Mouse (Mus musculus) liver, adult 2 months (tissue): Measurements from ENCODE around the gene Wdr34. TPM values are rescaled to one million over a fixed set of nuclear protein-coding genes. Genes with fewer than 3 reads are reported as not detected.
"Not testable (repeated sequence)": the region's sequence is repeated elsewhere in the genome, so short reads cannot be mapped to it uniquely, and the experiment has no call there.

ENCODE experiments used
- DNase-seq: peaks from one replicate; pipeline ENCODE4 v3.0.0-alpha.2; 2011; ENCODE audit warnings: low read depth, low spot score; ENCODE audit errors: extremely low read depth
- H3K27ac ChIP-seq: fragments of 200-500 bp; replicated peaks from 2 replicates; pipeline ENCODE4 v1.5.1; 2012; ENCODE audit warnings: low read depth, mild to moderate bottlenecking, control low read depth, inconsistent platforms, low read length; ENCODE audit not compliant: insufficient read depth
- H3K27me3 ChIP-seq: fragments of 200-500 bp; 2 replicates; pipeline ENCODE4 v1.6.1; 2012; ENCODE audit warnings: mild to moderate bottlenecking, moderate library complexity, low read length, inconsistent platforms; ENCODE audit not compliant: control insufficient read depth, insufficient read depth
- H3K36me3 ChIP-seq: fragments of 200-500 bp; 2 replicates; pipeline ENCODE4 v1.6.1; 2012; ENCODE audit warnings: low read length, inconsistent platforms; ENCODE audit not compliant: control insufficient read depth, insufficient read depth
- H3K4me1 ChIP-seq: fragments of 200-500 bp; 2 replicates; pipeline ENCODE4 v1.6.1; 2011; ENCODE audit warnings: low read length; ENCODE audit not compliant: control insufficient read depth, insufficient read depth
- H3K4me3 ChIP-seq: fragments of 200-500 bp; 2 replicates; pipeline ENCODE4 v1.5.1; 2011; ENCODE audit warnings: low read depth, mild to moderate bottlenecking, control low read depth, low read length, moderate library complexity; ENCODE audit not compliant: insufficient read depth
- H3K79me2 ChIP-seq: fragments of 200-500 bp; 2 replicates; pipeline ENCODE4 v1.6.1; 2012; ENCODE audit warnings: inconsistent platforms, mild to moderate bottlenecking, low read length, moderate library complexity; ENCODE audit not compliant: control insufficient read depth, insufficient read depth
- H3K9ac ChIP-seq: fragments of 200-500 bp; 2 replicates; pipeline ENCODE4 v1.6.1; 2012; ENCODE audit warnings: low read depth, mild to moderate bottlenecking, control low read depth, inconsistent platforms, low read length
- CTCF ChIP-seq: fragments of 200-500 bp; IDR thresholded peaks from 2 replicates; pipeline ENCODE4 v1.5.1; 2011; ENCODE audit warnings: low read depth, low read length, control low read depth
- POLR2A ChIP-seq: fragments of 200-500 bp; IDR thresholded peaks from 2 replicates; pipeline ENCODE4 v1.6.1; 2011; ENCODE audit warnings: low read length, control low read depth; ENCODE audit not compliant: insufficient read depth; ENCODE audit errors: extremely low read depth
- WGBS: fragments of 180-500 bp; shearing (Covaris S2); methylation state at CpG from one replicate; pipeline ENCODE4 v1.1.7; 2018; 5-methylcytosine and 5-hydroxymethylcytosine counted together
- polyA plus RNA-seq: library from polyadenylated mRNA; depleted of rRNA; stranded (reverse); fragments of >200 nt; gene quantifications from 2 replicates; pipeline ENCODE4 v1.2.3, GENCODE M21; 2012
- total RNA-seq: library from RNA; depleted of rRNA; stranded (reverse); fragments of >200 nt; gene quantifications from 2 replicates; pipeline ENCODE4 v1.2.3, GENCODE M21; 2014

Gene Wdr34
- total and polyA plus RNA-seq, 2 experiments: 5.5 to 9.7 TPM

DNA sequence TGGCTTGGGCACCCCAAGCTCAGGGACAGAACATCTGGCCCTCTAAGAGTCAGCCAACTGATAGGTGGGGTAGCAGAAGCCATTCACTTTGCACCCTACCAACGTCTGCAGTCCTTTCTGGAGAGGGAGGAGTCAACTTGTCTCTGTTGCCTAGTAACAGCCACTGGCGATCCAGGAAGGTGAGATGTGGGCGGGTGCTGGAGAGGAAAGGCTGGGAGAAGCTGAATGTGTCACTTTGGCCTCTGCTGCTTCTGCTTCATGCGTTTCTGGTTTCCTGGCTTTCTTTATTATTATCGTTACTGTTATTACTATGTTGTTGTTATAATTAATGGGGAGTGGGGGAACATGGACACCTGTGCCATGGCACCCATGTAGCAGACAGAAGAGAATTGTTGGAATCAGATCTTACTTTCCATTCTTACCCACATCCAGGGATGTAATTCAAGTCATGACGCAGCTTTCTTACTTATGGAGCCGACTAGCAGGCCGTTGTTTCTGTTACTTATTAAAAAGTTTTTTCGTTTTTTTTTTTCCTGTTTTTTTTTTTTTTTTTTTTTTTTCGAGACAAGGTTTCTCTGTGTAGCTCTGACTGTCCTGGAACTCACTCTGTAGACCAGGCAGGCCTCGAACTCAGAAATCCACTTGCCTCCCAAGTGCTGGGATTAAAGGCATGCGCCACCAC is 8.7 kb upstream of the Wdr34 start, which contains the start of gene Set:
TSS of gene Set (plus strand) at position 156 of the 682 bp plus-strand sequence.
- no peak for TF ChIP-seq POLR2A
- Histone ChIP-seq H3K4me1 (peaks cover 7% of the 10 kb centered on the region; the same call in 1 of the 2 replicates), H3K79me2 (no peaks in the 10 kb centered on the region), H3K27me3 (no peaks in the 10 kb centered on the region; the same call in 1 of the 2 replicates), H3K9ac (no peak within 1 kb of the TSS), H3K4me3 (no peak within 1 kb of the TSS), H3K27ac (no peak within 1 kb of the TSS), H3K36me3 (no peaks in the 10 kb centered on the region)
- WGBS: 56% methylated on average over 12 of the region's 12 CpGs
- DNase-seq: no peak

DNA sequence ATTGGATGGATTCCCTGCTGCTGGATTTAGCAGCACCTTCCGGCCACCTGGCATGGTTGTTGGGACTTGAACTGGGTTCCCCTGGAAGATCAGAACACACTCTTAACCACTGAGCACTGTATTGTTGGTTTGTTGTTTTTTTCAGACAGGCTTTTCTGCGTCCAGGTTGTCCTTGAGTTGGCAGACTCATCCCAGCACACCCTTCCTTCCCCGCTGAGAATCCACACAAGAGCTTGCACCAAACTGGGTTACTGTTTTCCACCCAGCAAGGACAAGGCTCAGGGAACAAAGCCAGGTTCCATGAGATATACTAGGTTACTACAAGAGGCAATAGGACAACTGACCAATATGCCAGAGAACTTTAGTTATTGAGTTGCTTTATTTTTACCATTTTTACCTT is 8.1 kb upstream of the Wdr34 start:
- H3K9ac ChIP-seq: no peak overlapping the region
- no peaks in the 10 kb centered on the region for H3K79me2 ChIP-seq
- H3K27me3 ChIP-seq: no peaks in the 10 kb centered on the region; the same call in 1 of the 2 replicates
- H3K4me3 ChIP-seq: no peak overlapping the region
- H3K27ac ChIP-seq: no peak overlapping the region
- H3K36me3 ChIP-seq: no peaks in the 10 kb centered on the region
- TF ChIP-seq POLR2A (no peak), CTCF (no peak)
- DNase-seq: no peak
- peaks cover 7% of the 10 kb centered on the region; the same call in 1 of the 2 replicates for H3K4me1 ChIP-seq
- WGBS: 87% methylated on average over 3 of the region's 3 CpGs

GRCm38 (mm10) chr2:30055310-30055709 is 6.6 kb upstream of the Wdr34 start:
- H3K9ac ChIP-seq, H3K4me3 ChIP-seq, H3K36me3 ChIP-seq, DNase-seq, H3K27ac ChIP-seq, H3K27me3 ChIP-seq, H3K79me2 ChIP-seq, H3K4me1 ChIP-seq: not testable (repeated sequence)
- 94% methylated on average over 3 of the region's 3 CpGs for WGBS

DNA sequence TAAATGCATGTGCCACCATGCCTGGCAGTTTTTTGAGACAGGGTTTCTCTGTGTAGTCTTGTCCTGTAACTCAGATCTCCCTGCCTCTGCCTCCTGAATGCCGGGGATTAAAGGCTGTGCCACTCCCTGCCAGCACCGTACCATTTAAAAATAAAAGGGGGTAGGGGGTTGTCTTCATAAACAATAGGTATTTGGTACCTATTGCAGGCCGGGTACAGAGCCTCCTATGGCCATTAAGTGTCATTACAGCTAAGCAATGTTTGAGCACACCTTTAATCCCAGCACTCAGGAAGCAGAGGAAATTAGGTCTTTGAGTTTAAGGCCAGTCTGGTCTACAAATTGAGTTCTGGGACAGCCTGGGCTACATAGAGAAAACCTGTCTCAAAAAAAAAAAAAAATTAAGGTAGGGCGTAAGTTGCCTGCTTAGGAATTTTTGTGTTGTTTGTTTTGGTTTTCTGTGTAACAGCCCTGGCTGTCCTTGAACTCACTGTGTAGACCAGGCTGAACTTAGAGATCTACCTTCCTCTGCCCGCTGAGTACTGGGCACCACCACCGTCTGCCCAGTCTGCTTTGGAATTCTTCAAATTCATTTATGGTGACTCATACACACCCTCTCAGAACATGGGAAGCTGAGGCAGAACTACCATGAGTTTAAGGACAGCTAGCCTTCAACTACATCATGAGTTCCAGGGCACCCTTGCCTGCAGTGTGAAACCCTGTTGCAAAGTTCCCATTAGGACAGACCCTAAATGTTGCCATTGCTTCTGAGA is 3.5 kb upstream of the Wdr34 start:
- H3K4me1 ChIP-seq: no peaks in the 10 kb centered on the region; the same call in 1 of the 2 replicates
- H3K27ac ChIP-seq: no peak overlapping the region
- no peaks in the 10 kb centered on the region for H3K36me3 ChIP-seq
- no peak overlapping the region for H3K9ac ChIP-seq
- no peaks in the 10 kb centered on the region; the same call in 1 of the 2 replicates for H3K27me3 ChIP-seq
- peak; percentile 29 for DNase-seq
- no peak overlapping the region for H3K4me3 ChIP-seq
- TF ChIP-seq CTCF (0 out of 2 replicates have a peak, but pooled peaks have one; percentile 5), POLR2A (no peak)
- H3K79me2 ChIP-seq: no peaks in the 10 kb centered on the region
- WGBS: 32% methylated on average over 6 of the region's 6 CpGs

DNA sequence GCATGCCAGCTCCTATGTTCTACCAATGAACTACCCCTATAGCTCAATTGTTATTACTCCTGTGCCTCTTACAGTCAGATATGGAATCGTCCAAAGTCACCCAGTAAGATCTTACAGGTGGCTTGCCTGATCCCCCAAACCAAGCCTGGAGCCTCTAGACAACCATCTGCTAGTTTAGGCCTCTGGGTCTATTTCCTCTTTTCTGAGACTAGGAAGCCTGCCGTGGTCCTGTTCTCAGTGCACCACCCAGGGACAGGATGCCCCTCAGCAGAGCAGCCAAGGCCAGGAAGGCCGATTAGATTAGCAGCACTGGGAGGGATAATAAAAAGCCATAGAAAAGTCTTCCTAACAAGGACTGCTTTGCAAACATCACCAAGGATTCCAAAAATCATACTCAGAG is 1.1 kb upstream of the Wdr34 start:
- DNase-seq: no peak
- 76% methylated on average over 3 of the region's 3 CpGs for whole genome bisulfite sequencing

DNA sequence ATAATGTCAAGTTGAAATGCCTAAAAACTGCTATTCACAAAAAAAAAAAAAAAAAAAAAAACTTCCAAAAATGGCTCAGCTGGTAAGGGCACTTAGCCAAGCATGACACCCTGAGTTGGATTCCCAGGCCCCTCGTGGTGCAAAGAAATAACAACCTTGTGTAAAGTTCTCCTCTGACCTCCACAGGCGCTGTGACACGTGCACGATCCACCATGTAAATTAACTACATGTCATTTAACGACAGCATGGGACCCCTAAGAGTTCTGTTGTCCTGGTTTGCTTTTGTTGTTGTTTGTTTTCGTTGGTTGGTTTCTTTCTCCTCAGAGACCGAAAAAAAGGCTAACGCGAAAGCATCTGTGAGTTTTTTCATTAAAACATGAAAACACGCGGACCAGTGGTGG is 580 bp downstream of the Wdr34 start:
- DNase-seq: no peak
- H3K79me2 ChIP-seq: no peaks in the 10 kb centered on the region
- H3K27ac ChIP-seq: no peak overlapping the region
- no peaks in the 10 kb centered on the region for H3K36me3 ChIP-seq
- H3K4me3 ChIP-seq: peak overlapping the region; percentile 68
- H3K27me3 ChIP-seq: no peaks in the 10 kb centered on the region
- WGBS: 38% methylated on average over 11 of the region's 11 CpGs
- TF ChIP-seq CTCF: no peak
- no peaks in the 10 kb centered on the region; the same call in 1 of the 2 replicates for H3K4me1 ChIP-seq
- H3K9ac ChIP-seq: peak overlapping the region; percentile 80; the same call in 1 of the 2 replicates

More for the DNA sequence above, 1.1 kb upstream of the Wdr34 start:
- Histone ChIP-seq H3K27me3 (no peaks in the 10 kb centered on the region; the same call in 1 of the 2 replicates), H3K27ac (no peak overlapping the region), H3K79me2 (no peaks in the 10 kb centered on the region), H3K4me1 (no peaks in the 10 kb centered on the region; the same call in 1 of the 2 replicates), H3K9ac (no peak overlapping the region), H3K36me3 (no peaks in the 10 kb centered on the region), H3K4me3 (no peak overlapping the region)
- TF ChIP-seq POLR2A (no peak), CTCF (no peak)
